Mouse (Mus musculus) adipocyte (in vitro differentiated cells): Measurements from ENCODE around the gene Oas1g.
A peak's percentile ranks its signal among the peaks of the same experiment; 100 is the strongest.
"Not testable (repeated sequence)": the region's sequence is repeated elsewhere in the genome, so short reads cannot be mapped to it uniquely, and the experiment has no call there.

Experiments used
- DNase-seq: peaks from one replicate; pipeline ENCODE4 v3.0.0-alpha.2; 2016; ENCODE audit warnings: low spot score

Gene Oas1g

GRCm38 (mm10) chr5:120890026-120890425, 2.6 kb upstream of the Oas1g start:
- no peak for DNase-seq

GRCm38 (mm10) chr5:120888294-120888815, 942 bp upstream of the Oas1g start:
- not testable (repeated sequence) for DNase-seq

GRCm38 (mm10) chr5:120887831-120888230, 418 bp upstream of the Oas1g start:
- no peak for DNase-seq

- not testable (repeated sequence) for DNase-seq
Observed at GRCm38 (mm10) chr5:120881681-120882080, 5.7 kb downstream of the Oas1g start.

- DNase-seq: not testable (repeated sequence)
Observed at GRCm38 (mm10) chr5:120878803-120879202, 8.6 kb downstream of the Oas1g start.

- DNase-seq: not testable (repeated sequence)
Observed at GRCm38 (mm10) chr5:120877407-120877806, 10.0 kb downstream of the Oas1g start.

- not testable (repeated sequence) for DNase-seq
Observed at GRCm38 (mm10) chr5:120876839-120877238, 10.6 kb downstream of the Oas1g start.

GRCm38 (mm10) chr5:120871469-120871868, 15.9 kb downstream of the Oas1g start:
- no peak for DNase-seq

- DNase-seq: no peak
Observed at GRCm38 (mm10) chr5:120870782-120871181, 16.6 kb downstream of the Oas1g start.

GRCm38 (mm10) chr5:120870081-120870480, 17.3 kb downstream of the Oas1g start:
- DNase-seq: no peak

- no peak for DNase-seq
Observed at GRCm38 (mm10) chr5:120869436-120870015, 17.9 kb downstream of the Oas1g start.

GRCm38 (mm10) chr5:120865336-120865860, 22.0 kb downstream of the Oas1g start:
- DNase-seq: peak; percentile 78

- no peak for DNase-seq
Observed at GRCm38 (mm10) chr5:120861121-120861520, 26.3 kb downstream of the Oas1g start, which contains the start of gene Oas1h. Gene Oas1h, plus strand, starts transcription at chr5:120861421.

GRCm38 (mm10) chr5:120859241-120859640, 28.2 kb downstream of the Oas1g start:
- no peak for DNase-seq

- DNase-seq: peak; percentile 95
Observed at GRCm38 (mm10) chr5:120849601-120850136, 37.7 kb downstream of the Oas1g start.

- DNase-seq: no peak
Observed at GRCm38 (mm10) chr5:120847067-120847466, 40.3 kb downstream of the Oas1g start, which contains the start of gene Oas1f. Gene Oas1f, plus strand, starts transcription at chr5:120847367.

GRCm38 (mm10) chr5:120844713-120845112, 42.7 kb downstream of the Oas1g start:
- peak; percentile 100 for DNase-seq

- DNase-seq: peak; percentile 89
Observed at GRCm38 (mm10) chr5:120836731-120837585, 50.5 kb downstream of the Oas1g start.

- peak; percentile 22 for DNase-seq
Observed at GRCm38 (mm10) chr5:120833335-120834280, 53.8 kb downstream of the Oas1g start.

GRCm38 (mm10) chr5:120831031-120831430, 56.4 kb downstream of the Oas1g start:
- DNase-seq: no peak
